ENCODE assay signal across 8 mouse cellular contexts in genomic region chr9:118592585-118593249, GRCm38 (mm10). TPM values are rescaled to one million over a fixed set of nuclear protein-coding genes. Genes with fewer than 3 reads are reported as not detected.
DNase-seq lines count a peak whose midpoint lies in the region; ATAC-seq lines count a peak whose summit lies in the region.

No protein-coding gene starts in this region.

- no peaks in the 10 kb centered on the region for H3K27me3 ChIP-seq in kidney, embryonic 16.5 days (ENCODE audit: insufficient read depth, low read length)
- no peaks in the 10 kb centered on the region for H3K27me3 ChIP-seq in lung, embryonic 16.5 days (ENCODE audit: control insufficient read depth, insufficient read depth, low read depth, low read length)

- H3K9me3 ChIP-seq in kidney, embryonic 16.5 days (ENCODE audit: low read length) = no peaks in the 10 kb centered on the region
- H3K9me3 ChIP-seq in lung, embryonic 16.5 days (ENCODE audit: control insufficient read depth, low read length) = no peaks in the 10 kb centered on the region

- peak; percentile 27 for ATAC-seq in common myeloid progenitor, adult 5-6 weeks (replicated peaks; ENCODE audit: low read depth, poor library complexity, severe bottlenecking)
- peak; percentile 71 for ATAC-seq in kidney, embryonic 16.5 days (ENCODE audit: low FRiP score, low TSS enrichment)
- ATAC-seq in lung, embryonic 16.5 days (ENCODE audit: low read depth) = peak; percentile 68; the same call in 1 of the 2 replicates

- peak overlapping the region; percentile 56; the same call in 1 of the 2 replicates for H3K27ac ChIP-seq in kidney, embryonic 16.5 days (ENCODE audit: low read length)
- H3K27ac ChIP-seq in lung, embryonic 16.5 days (ENCODE audit: low read length) = no peak overlapping the region

- H3K9ac ChIP-seq in kidney, embryonic 16.5 days (replicated peaks; ENCODE audit: low read length) = 0 out of 2 replicates have a peak overlapping the region, but pooled peaks have one; percentile 9
- H3K9ac ChIP-seq in lung, embryonic 16.5 days (ENCODE audit: low read length) = no peak overlapping the region

- peak; percentile 89 for DNase-seq in heart, adult 11 months
- no peak for DNase-seq in heart, postnatal 36 days
- DNase-seq in layer of hippocampus, adult 9-10 months (ENCODE audit: low spot score) = no peak
- DNase-seq in cerebellum, postnatal 36 days = no peak
- no peak for DNase-seq in layer of hippocampus, postnatal 10 days (ENCODE audit: low spot score in 2 of 2)

- intact Hi-C loops in heart, postnatal 36 days (cut with DNase I) = no loop called here

- peak overlapping the region; percentile 19; the same call in 1 of the 2 replicates for H3K4me2 ChIP-seq in kidney, embryonic 16.5 days (replicated peaks; ENCODE audit: low read depth, low read length)
- H3K4me2 ChIP-seq in lung, embryonic 16.5 days (ENCODE audit: low read depth, low read length) = no peak overlapping the region

- H3K4me1 ChIP-seq in kidney, embryonic 16.5 days (ENCODE audit: insufficient read depth, low read length) = peaks cover 31% of the 10 kb centered on the region
- 0 out of 2 replicates have a peak, but pooled peaks cover 3% of the 10 kb centered on the region for H3K4me1 ChIP-seq in lung, embryonic 16.5 days (replicated peaks; ENCODE audit: control insufficient read depth, insufficient read depth, low read length)

- 37% methylated on average over 13 of the region's 13 CpGs for WGBS in kidney, embryonic 16.5 days
- WGBS in lung, embryonic 16.5 days = 35% methylated on average over 13 of the region's 13 CpGs

- H3K36me3 ChIP-seq in kidney, embryonic 16.5 days (ENCODE audit: insufficient read depth, low read length) = no peaks in the 10 kb centered on the region
- no peaks in the 10 kb centered on the region for H3K36me3 ChIP-seq in lung, embryonic 16.5 days (ENCODE audit: control insufficient read depth, insufficient read depth, low read length)

- H3K4me3 ChIP-seq in kidney, embryonic 16.5 days (ENCODE audit: low read length) = no peak overlapping the region
- no peak overlapping the region for H3K4me3 ChIP-seq in lung, embryonic 16.5 days (ENCODE audit: low read length)

RNA-seq across cellular contexts. Expression of gene Itga9, which starts 13.8 kb away (rescaled TPM):
- total RNA-seq in heart, postnatal 36 days (2021) = 10 to 100 TPM; 49.5 to 60.2 TPM
- 3.0 and 7.0 TPM in 2 replicates for total RNA-seq in common myeloid progenitor, adult 5-6 weeks (2017)
- 10.8 and 11.1 TPM in 2 replicates for polyA plus RNA-seq in kidney, embryonic 16.5 days (2015; fragmentation: Nextera tagmentation; extraction: Ambion mirVana)
- polyA plus RNA-seq in lung, embryonic 16.5 days (2015; fragmentation: Nextera tagmentation; extraction: Ambion mirVana) = 6.0 and 6.7 TPM in 2 replicates
- 1 to 10 TPM; 4.5 to 6.8 TPM for total RNA-seq in layer of hippocampus, postnatal 10 days (2021)
